Mouse (Mus musculus) intestine, embryonic 16.5 days (tissue): ENCODE measurements around the gene Ppp1r12b. TPM values are rescaled to one million over a fixed set of nuclear protein-coding genes. Genes with fewer than 3 reads are reported as not detected.

Experiments used
- ATAC-seq: fragments of 200-750 bp; cut with Nextera tagmentation; 2 replicates; pipeline ENCODE4 v1.8.0; 2017; ENCODE audit warnings: moderate TSS enrichment, moderate library complexity
- H3K27ac ChIP-seq: fragments of 300-500 bp; sonication (generic); 2 replicates; pipeline ENCODE4 v1.5.1; 2014; ENCODE audit warnings: mild to moderate bottlenecking, low read length
- H3K27me3 ChIP-seq: fragments of 300-500 bp; sonication (generic); replicated peaks from 2 replicates; pipeline ENCODE4 v1.6.1; 2014; ENCODE audit warnings: low read length, control low read depth, mixed read lengths; ENCODE audit not compliant: control insufficient read depth, insufficient read depth
- H3K36me3 ChIP-seq: fragments of 300-500 bp; sonication (generic); 2 replicates; pipeline ENCODE4 v1.6.1; 2014; ENCODE audit warnings: low read length, control low read depth; ENCODE audit not compliant: control insufficient read depth, insufficient read depth
- H3K4me1 ChIP-seq: fragments of 300-500 bp; sonication (generic); 2 replicates; pipeline ENCODE4 v1.6.1; 2014; ENCODE audit warnings: low read length, control low read depth, mixed read lengths; ENCODE audit not compliant: control insufficient read depth, insufficient read depth
- H3K4me2 ChIP-seq: fragments of 300-500 bp; sonication (generic); 2 replicates; pipeline ENCODE4 v1.6.1; 2014; ENCODE audit warnings: low read depth, low read length, control low read depth
- H3K4me3 ChIP-seq: fragments of 300-500 bp; sonication (generic); 2 replicates; pipeline ENCODE4 v1.5.1; 2014; ENCODE audit warnings: mild to moderate bottlenecking, low read length
- H3K9ac ChIP-seq: fragments of 300-500 bp; sonication (generic); 2 replicates; pipeline ENCODE4 v1.6.1; 2014; ENCODE audit warnings: low read depth, low read length
- H3K9me3 ChIP-seq: fragments of 300-500 bp; sonication (generic); 2 replicates; pipeline ENCODE4 v1.6.1; 2016; ENCODE audit warnings: low read length, control low read depth; ENCODE audit not compliant: control insufficient read depth
- WGBS: fragments of 180-500 bp; shearing (Covaris S2); extraction: QIAGEN DNeasy Blood & Tissue Kit; methylation state at CpG from one replicate; pipeline ENCODE4 v1.1.7; 2014; 5-methylcytosine and 5-hydroxymethylcytosine counted together
- polyA plus RNA-seq: library from polyadenylated mRNA; unstranded; fragments of >200 nt; fragmentation: Nextera tagmentation; extraction: Ambion mirVana; gene quantifications from 2 replicates; pipeline ENCODE4 v1.2.1, GENCODE M21; 2015

The Ppp1r12b gene
- polyA plus RNA-seq, 1 experiment from 2014 or later = 13.9 TPM

DNA sequence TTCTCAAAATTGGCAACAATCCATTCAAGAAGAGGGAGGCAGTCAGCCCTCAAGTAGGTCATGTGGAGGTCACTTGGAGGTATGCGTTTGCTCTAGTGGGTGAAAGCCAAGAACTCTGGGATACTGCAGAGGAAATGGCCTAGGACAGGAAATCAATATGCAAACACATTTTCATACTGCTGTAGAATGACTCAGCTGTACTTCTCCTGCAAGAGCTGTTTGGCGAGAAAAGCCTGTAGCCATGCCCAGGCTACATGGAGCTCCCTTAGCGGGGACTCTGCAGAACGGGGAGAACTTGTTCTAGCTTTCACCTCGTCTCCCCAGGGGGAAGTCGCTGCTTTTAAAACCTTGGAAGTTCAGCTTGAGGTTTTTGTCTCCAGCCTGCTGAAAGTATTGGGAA lies 184.4 kb downstream of the Ppp1r12b start:
- Histone ChIP-seq H3K36me3 (peaks cover 6% of the 10 kb centered on the region), H3K27me3 (no peaks in the 10 kb centered on the region), H3K27ac (peak overlapping the region; percentile 84), H3K9me3 (no peaks in the 10 kb centered on the region), H3K4me1 (peaks cover 40% of the 10 kb centered on the region), H3K4me3 (no peak overlapping the region), H3K9ac (no peak overlapping the region), H3K4me2 (no peak overlapping the region)
- ATAC-seq = peak; percentile 78
- WGBS = 36% methylated on average over 6 of the region's 6 CpGs

DNA sequence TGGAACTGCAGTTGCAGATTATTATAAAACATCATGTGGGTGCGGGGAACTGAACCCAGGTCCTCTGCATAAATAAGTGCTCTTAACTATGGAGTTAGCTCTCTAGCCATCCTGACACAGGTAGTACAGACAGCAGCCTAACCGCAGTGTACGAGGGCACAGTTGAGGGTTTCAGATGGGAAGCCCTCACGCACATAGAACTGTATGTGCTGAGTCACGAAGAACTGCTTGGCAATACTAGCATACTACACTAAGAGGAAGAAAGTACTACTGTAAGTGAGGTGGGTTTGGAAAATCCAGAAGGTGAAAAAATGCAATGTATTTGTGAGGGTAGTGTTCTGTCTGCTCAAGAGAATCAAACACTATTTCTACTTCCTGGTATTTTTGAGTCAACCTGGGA lies 185.4 kb downstream of the Ppp1r12b start:
- H3K4me2 ChIP-seq = no peak overlapping the region
- H3K4me3 ChIP-seq = no peak overlapping the region
- 97% methylated on average over 5 of the region's 5 CpGs for WGBS
- H3K4me1 ChIP-seq = peaks cover 36% of the 10 kb centered on the region
- no peak overlapping the region for H3K9ac ChIP-seq
- no peaks in the 10 kb centered on the region for H3K27me3 ChIP-seq
- H3K9me3 ChIP-seq = no peaks in the 10 kb centered on the region
- H3K36me3 ChIP-seq = peaks cover 6% of the 10 kb centered on the region
- no peak for ATAC-seq
- H3K27ac ChIP-seq = 0 out of 2 replicates have a peak overlapping the region, but pooled peaks have one; percentile 51

DNA sequence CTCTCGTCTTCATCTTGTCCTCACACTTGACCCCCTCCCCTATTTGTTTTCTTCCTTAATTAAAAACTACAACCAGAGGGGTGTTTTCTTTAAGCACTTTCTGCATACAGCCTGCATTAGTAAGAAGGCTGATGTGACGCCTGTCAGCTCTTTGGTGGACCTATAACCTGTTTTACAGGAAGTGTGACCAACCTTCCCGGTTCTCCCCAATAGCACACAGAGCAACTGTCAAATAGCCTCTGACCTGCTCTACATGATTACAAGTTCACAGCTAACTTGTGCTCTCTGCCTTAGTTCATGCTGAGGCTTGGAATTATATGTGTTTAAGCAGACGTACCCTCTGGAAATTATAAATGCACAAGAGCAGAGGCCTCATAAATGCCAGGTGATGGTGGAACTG lies 189.3 kb downstream of the Ppp1r12b start:
- ATAC-seq = no peak
- Histone ChIP-seq H3K36me3 (no peaks in the 10 kb centered on the region; the same call in 1 of the 2 replicates), H3K4me2 (no peak overlapping the region), H3K9ac (no peak overlapping the region), H3K4me1 (peaks cover 25% of the 10 kb centered on the region), H3K9me3 (no peaks in the 10 kb centered on the region), H3K4me3 (no peak overlapping the region), H3K27ac (no peak overlapping the region), H3K27me3 (no peaks in the 10 kb centered on the region)
- 74% methylated on average over 4 of the region's 4 CpGs for WGBS

DNA sequence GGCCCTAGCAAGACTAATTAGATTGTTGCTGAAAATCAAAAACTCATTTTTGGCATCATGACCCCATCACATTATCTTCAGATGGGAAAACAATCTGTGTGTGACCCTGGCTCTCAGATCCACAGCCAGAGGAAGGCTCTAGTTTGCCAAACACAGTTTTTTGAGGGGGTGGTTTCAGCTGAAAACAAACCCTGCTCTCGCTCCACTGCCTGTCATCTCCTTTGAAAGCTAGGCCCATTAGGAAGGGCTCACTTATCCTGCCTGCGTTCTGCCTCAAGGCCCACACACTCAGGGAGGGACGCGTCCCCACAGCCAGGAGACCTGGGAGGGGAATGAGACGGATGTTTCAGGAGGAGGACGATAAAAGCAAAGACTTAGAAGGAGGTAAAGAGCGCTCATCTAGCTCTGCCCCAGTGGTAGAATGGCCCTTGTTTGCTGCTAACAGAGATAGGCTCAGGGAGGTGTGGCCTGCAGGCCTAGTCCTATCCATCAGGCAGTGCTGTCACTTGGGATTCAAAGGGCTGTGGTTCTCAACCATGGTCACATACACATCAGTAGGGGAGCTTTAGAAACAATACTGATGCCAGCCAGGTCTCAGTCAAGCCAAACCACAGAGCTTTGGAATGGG lies 190.8 kb downstream of the Ppp1r12b start:
- peak overlapping the region; percentile 20; the same call in 1 of the 2 replicates for H3K9ac ChIP-seq
- H3K4me1 ChIP-seq = peaks cover 24% of the 10 kb centered on the region
- H3K36me3 ChIP-seq = no peaks in the 10 kb centered on the region
- peak overlapping the region; percentile 88 for H3K27ac ChIP-seq
- no peak overlapping the region for H3K4me2 ChIP-seq
- 46% methylated on average over 7 of the region's 7 CpGs for WGBS
- no peaks in the 10 kb centered on the region for H3K9me3 ChIP-seq
- no peak for ATAC-seq
- H3K4me3 ChIP-seq = no peak overlapping the region
- H3K27me3 ChIP-seq = no peaks in the 10 kb centered on the region

DNA sequence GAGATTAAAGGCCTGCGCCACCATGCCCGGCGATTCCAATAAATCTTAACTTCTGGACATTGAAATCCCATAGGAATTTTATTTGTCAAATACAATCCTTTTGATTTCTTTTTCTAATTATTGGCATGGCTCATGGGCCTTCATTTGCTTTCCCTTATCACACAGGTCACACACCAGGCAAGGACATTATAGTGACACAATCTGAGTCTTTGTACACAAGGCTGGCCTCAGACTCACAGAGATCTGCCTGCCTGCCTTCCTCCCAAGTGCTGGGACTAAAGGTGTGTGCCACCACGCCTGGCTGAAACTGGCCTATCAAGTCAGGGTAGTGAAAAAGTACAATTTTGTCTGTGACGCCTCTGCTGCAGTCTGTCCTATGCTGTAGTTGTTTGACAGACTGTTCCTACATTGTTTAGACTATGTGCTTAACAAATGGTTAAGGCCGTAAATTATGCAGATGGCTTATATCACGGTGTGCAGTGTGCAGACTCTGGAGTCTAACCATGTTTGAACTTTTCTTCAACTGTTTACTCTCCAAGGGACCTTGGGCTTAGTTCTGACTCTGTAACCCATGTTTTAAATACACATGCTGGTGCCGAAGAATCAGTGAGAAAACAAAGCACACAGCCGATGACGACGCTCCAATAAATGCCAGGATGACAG lies 191.8 kb downstream of the Ppp1r12b start:
- peak overlapping the region; percentile 20; the same call in 1 of the 2 replicates for H3K9ac ChIP-seq
- peaks cover 24% of the 10 kb centered on the region for H3K4me1 ChIP-seq
- H3K36me3 ChIP-seq = no peaks in the 10 kb centered on the region
- H3K27ac ChIP-seq = peak overlapping the region; percentile 88
- ATAC-seq = peak; percentile 86
- 38% methylated on average over 11 of the region's 11 CpGs for WGBS
- H3K9me3 ChIP-seq = no peaks in the 10 kb centered on the region
- H3K4me2 ChIP-seq = no peak overlapping the region
- H3K27me3 ChIP-seq = no peaks in the 10 kb centered on the region
- H3K4me3 ChIP-seq = no peak overlapping the region

DNA sequence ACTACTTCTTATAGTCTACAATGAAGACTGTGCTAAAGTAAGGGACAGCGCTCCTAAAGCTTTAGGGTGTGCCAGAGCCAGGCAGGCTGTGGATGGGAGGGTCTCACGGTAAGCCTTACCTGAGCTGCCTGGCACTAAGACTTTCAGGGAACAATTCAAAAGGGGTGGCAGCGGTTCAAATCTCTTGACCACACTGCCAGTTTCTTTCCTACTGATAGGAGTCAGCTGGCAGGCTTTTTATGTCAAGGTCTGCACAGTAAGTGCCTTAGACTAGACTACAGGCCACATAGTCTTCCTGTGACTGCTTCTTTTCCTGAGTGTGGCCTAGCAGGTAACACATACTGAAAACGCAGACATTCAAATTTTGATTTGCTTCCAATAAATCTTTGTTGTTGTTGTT lies 192.5 kb downstream of the Ppp1r12b start:
- ATAC-seq = no peak
- Histone ChIP-seq H3K4me3 (no peak overlapping the region), H3K36me3 (no peaks in the 10 kb centered on the region), H3K9me3 (no peaks in the 10 kb centered on the region), H3K9ac (no peak overlapping the region), H3K4me1 (peaks cover 24% of the 10 kb centered on the region), H3K27ac (peak overlapping the region; percentile 3; the same call in 1 of the 2 replicates), H3K27me3 (no peaks in the 10 kb centered on the region), H3K4me2 (no peak overlapping the region)
- 91% methylated on average over 4 of the region's 4 CpGs for WGBS

DNA sequence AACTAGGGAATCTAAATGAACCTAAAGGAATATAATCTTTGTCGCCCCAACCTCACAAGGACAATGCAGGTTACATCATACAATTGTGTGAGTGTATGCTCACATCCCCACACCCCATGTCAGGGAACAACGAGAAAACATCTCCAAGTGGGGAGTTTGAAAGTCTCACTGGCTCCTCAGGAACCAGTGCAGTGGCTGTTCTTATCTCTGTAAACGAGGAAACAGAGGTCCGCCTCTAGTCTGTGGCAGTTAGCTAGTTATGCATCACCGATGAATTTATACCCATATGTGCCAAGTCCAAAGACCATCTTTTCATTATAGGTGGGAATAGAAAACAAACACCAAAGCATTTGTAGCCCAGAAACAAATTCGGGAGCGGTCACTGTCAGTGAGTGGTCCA lies 194.2 kb downstream of the Ppp1r12b start:
- no peak overlapping the region for H3K4me3 ChIP-seq

DNA sequence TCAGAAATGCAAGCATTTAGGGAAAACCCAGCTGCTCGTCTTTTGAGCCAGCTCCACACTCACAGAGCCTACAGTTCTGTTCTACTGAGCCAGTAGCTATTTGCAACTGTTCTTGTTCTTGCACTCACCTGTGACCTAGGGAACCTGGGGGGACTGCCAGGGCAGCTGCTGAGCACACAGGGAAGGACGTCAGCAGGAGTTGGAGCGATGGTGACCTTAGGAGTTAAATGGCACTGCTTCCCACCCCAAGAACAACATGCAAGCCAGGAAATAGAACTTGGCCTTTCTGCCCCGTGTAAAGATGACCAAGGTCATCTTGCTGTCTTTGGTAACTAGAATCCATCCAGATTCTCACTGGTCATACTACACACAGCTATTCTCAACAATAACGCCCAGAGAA lies 195.1 kb downstream of the Ppp1r12b start:
- Histone ChIP-seq H3K4me2 (no peak overlapping the region), H3K4me3 (no peak overlapping the region), H3K36me3 (no peaks in the 10 kb centered on the region), H3K4me1 (peaks cover 29% of the 10 kb centered on the region), H3K9me3 (no peaks in the 10 kb centered on the region), H3K9ac (no peak overlapping the region), H3K27me3 (no peaks in the 10 kb centered on the region), H3K27ac (no peak overlapping the region)
- ATAC-seq = no peak
- 69% methylated on average over 5 of the region's 5 CpGs for WGBS

More for the DNA sequence above, 194.2 kb downstream of the Ppp1r12b start:
- no peak for ATAC-seq
- Histone ChIP-seq H3K9me3 (no peaks in the 10 kb centered on the region), H3K27me3 (no peaks in the 10 kb centered on the region), H3K9ac (no peak overlapping the region), H3K27ac (no peak overlapping the region), H3K4me1 (peaks cover 20% of the 10 kb centered on the region), H3K4me2 (no peak overlapping the region), H3K36me3 (no peaks in the 10 kb centered on the region)
- WGBS = 76% methylated on average over 7 of the region's 7 CpGs

DNA sequence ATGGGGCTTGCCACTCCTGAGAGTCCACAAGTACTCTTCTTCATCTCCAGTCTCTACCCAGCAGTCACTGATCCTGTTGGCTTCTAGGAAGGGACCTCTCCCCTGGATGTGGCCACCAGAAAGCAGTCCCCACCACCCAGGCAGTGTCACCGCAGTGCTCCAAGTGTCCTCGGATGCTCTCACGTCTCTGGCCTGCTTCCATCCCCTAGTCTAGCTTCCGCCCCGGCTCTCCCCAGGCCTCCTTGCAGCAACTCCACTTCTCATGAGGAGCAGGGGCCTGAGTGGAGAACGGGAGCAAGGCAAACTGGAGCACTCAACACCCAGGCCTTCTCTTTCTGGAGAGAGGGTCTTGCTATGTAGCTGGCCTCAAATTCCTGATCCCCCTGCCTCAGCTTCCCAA lies 196.6 kb downstream of the Ppp1r12b start:
- Histone ChIP-seq H3K9ac (no peak overlapping the region), H3K4me3 (no peak overlapping the region), H3K27ac (no peak overlapping the region), H3K4me2 (no peak overlapping the region), H3K4me1 (peaks cover 23% of the 10 kb centered on the region), H3K27me3 (no peaks in the 10 kb centered on the region), H3K36me3 (no peaks in the 10 kb centered on the region), H3K9me3 (no peaks in the 10 kb centered on the region)
- ATAC-seq = no peak
- WGBS = 88% methylated on average over 6 of the region's 6 CpGs
